21 mouse cellular contexts compared by ENCODE assay signal in genomic region chr19:44318545-44318944, GRCm38 (mm10). TPM values are rescaled to one million over a fixed set of nuclear protein-coding genes. Genes with fewer than 3 reads are reported as not detected.
DNase-seq lines count a peak whose midpoint lies in the region; TF ChIP-seq lines count a peak whose summit lies in the region.
"Had no signal": no experiment of that assay in that cellular context is flagged by ENCODE, and none has a peak within 500 bp of the region (broad histone marks: within the 10 kb centered on the region; RNA-seq: fewer than 3 reads in every experiment).

No protein-coding gene starts in this region.

- no peak for DNase-seq in gastrocnemius, adult 2 months
- no peak for DNase-seq in gastrocnemius, postnatal 10 days
- DNase-seq in left cerebral cortex, adult 2 months (ENCODE audit: extremely low spot score in 1 of 2, low spot score in 2 of 2) = no peak
- no peak for DNase-seq in left cerebral cortex, postnatal 25 days (ENCODE audit: low spot score in 2 of 2)
- peak; percentile 13 for DNase-seq in A20 (ENCODE audit: low read depth, low spot score)
- peak; percentile 69 for DNase-seq in ZHBTc4 (ENCODE audit: low read depth, low spot score)
- no peak for DNase-seq in retina, embryonic 14.5 days (ENCODE audit: low spot score)
- DNase-seq in urinary bladder, postnatal 14 days (ENCODE audit: low spot score) = no peak
- DNase-seq: adrenal gland, adult 8-10 months; cerebellum, adult 9-10 months; forebrain, postnatal 0 days; heart, postnatal 36 days; kidney, adult 18-20 months; kidney, postnatal 14 days; right cerebral cortex, adult 18-20 months; thymus, postnatal 25 days had no signal

- intact Hi-C loops in gastrocnemius, adult 2 months (cut with DNase I) = no loop called here
- intact Hi-C loops in left cerebral cortex, adult 2 months (cut with DNase I) = loop anchor here (5.0 kb wide), 1 partner anchor 44 kb away; no protein-coding TSS in a partner anchor
- intact Hi-C loops in left cerebral cortex, postnatal 25 days (cut with DNase I) = no loop called here

- peak; percentile 15; the same call in 1 of the 2 replicates for TF ChIP-seq CTCF in gastrocnemius, adult 2 months (IDR thresholded peaks at IDR 0.05)
- TF ChIP-seq CTCF in left cerebral cortex, adult 2 months (IDR thresholded peaks at IDR 0.05) = peak; percentile 25

- H3K27ac ChIP-seq in gastrocnemius, adult 2 months = no peak overlapping the region
- H3K27ac ChIP-seq in left cerebral cortex, adult 2 months = no peak overlapping the region
- H3K27ac ChIP-seq: embryonic facial prominence, embryonic 13.5 days; liver, embryonic 15.5 days; neural tube, embryonic 12.5 days had no signal

- no peak overlapping the region for H3K4me3 ChIP-seq in gastrocnemius, adult 2 months
- no peak overlapping the region for H3K4me3 ChIP-seq in left cerebral cortex, adult 2 months
- H3K4me3 ChIP-seq: embryonic facial prominence, embryonic 13.5 days; liver, embryonic 15.5 days; neural tube, embryonic 12.5 days had no signal

RNA-seq across cellular contexts. Expression of gene Scd4, which starts 14.3 kb away (rescaled TPM):
- under 1 TPM in 1 of 2 experiments, not detected in 1; 0.13 TPM for total RNA-seq in gastrocnemius, adult 2 months (2021)
- total RNA-seq in gastrocnemius, postnatal 10 days (2021) = under 1 TPM; 0.33 to 0.61 TPM
- 1 to 10 TPM; 2.1 to 2.3 TPM for total RNA-seq in left cerebral cortex, adult 2 months (2021)
- 1 to 10 TPM; 2.2 to 2.3 TPM for total RNA-seq in left cerebral cortex, postnatal 25 days (2021)
- total RNA-seq: granulocyte monocyte progenitor cell, adult 5-6 weeks; monocyte, adult 5-6 weeks had no signal

RNA-seq across cellular contexts. Expression of gene Scd2, which starts 25.1 kb away (rescaled TPM):
- total RNA-seq in gastrocnemius, adult 2 months (2021) = 1 to 10 TPM; 7.4 to 9.1 TPM
- total RNA-seq in gastrocnemius, postnatal 10 days (2021) = 10 to 100 TPM; 55.2 to 56.7 TPM
- 100 to 1,000 TPM; 580 to 609 TPM for total RNA-seq in left cerebral cortex, adult 2 months (2021)
- 100 to 1,000 TPM; 585 to 640 TPM for total RNA-seq in left cerebral cortex, postnatal 25 days (2021)

Comparison
In these comparisons a context has a peak if more than half of its experiments do, and no peak if none do; other contexts are left out.
1. DNase-seq: peak in A20 (single experiment) and ZHBTc4 (single experiment); none in gastrocnemius, adult 2 months (single experiment), gastrocnemius, postnatal 10 days (single experiment), left cerebral cortex, adult 2 months (0 of 2), left cerebral cortex, postnatal 25 days (0 of 2), retina, embryonic 14.5 days (single experiment) and urinary bladder, postnatal 14 days (single experiment).
2. RNA of gene Scd2, which starts 25.1 kb away (total RNA-seq): 585 to 640 TPM in left cerebral cortex, postnatal 25 days and 580 to 609 TPM in left cerebral cortex, adult 2 months; 55.2 to 56.7 TPM in gastrocnemius, postnatal 10 days and 7.4 to 9.1 TPM in gastrocnemius, adult 2 months; every median in the first group is over 10 times any median in the second.